ENCODE assay signal across 10 mouse cellular contexts in genomic region chr2:168740496-168740895, GRCm38 (mm10). TPM values are rescaled to one million over a fixed set of nuclear protein-coding genes. Genes with fewer than 3 reads are reported as not detected.
DNase-seq lines count a peak whose midpoint lies in the region; ATAC-seq lines count a peak whose summit lies in the region.
"Had no signal": no experiment of that assay in that cellular context is flagged by ENCODE, and none has a peak within 500 bp of the region (broad histone marks: within the 10 kb centered on the region; RNA-seq: fewer than 3 reads in every experiment).

No protein-coding gene starts in this region.

- 90% methylated on average over 10 of the region's 10 CpGs for WGBS in heart, embryonic 16.5 days
- WGBS in embryonic facial prominence, embryonic 12.5 days = 91% methylated on average over 10 of the region's 10 CpGs
- 87% methylated on average over 10 of the region's 10 CpGs for WGBS in hindbrain, embryonic 16.5 days
- 89% methylated on average over 10 of the region's 10 CpGs for WGBS in midbrain, embryonic 14.5 days

- no peaks in the 10 kb centered on the region for H3K4me1 ChIP-seq in heart, embryonic 16.5 days (ENCODE audit: control insufficient read depth, insufficient read depth, low read length)
- no peaks in the 10 kb centered on the region for H3K4me1 ChIP-seq in embryonic facial prominence, embryonic 12.5 days
- no peaks in the 10 kb centered on the region for H3K4me1 ChIP-seq in hindbrain, embryonic 16.5 days (ENCODE audit: control insufficient read depth, insufficient read depth, low read depth, low read length)
- H3K4me1 ChIP-seq in midbrain, embryonic 14.5 days (ENCODE audit: control insufficient read depth, insufficient read depth, low read length) = 0 out of 2 replicates have a peak, but pooled peaks cover 6% of the 10 kb centered on the region

- peak overlapping the region; percentile 72; the same call in 1 of the 2 replicates for H3K4me2 ChIP-seq in heart, embryonic 16.5 days (ENCODE audit: low read depth, low read length)
- H3K4me2 ChIP-seq in embryonic facial prominence, embryonic 12.5 days (replicated peaks) = peak overlapping the region; percentile 69
- H3K4me2 ChIP-seq in hindbrain, embryonic 16.5 days (ENCODE audit: low read length) = peak overlapping the region; percentile 69
- H3K4me2 ChIP-seq in midbrain, embryonic 14.5 days (ENCODE audit: low read length) = peak overlapping the region; percentile 61

- no peak overlapping the region for H3K27ac ChIP-seq in heart, embryonic 16.5 days (ENCODE audit: low read length)
- H3K27ac ChIP-seq in embryonic facial prominence, embryonic 12.5 days = no peak overlapping the region
- peak overlapping the region; percentile 98 for H3K27ac ChIP-seq in hindbrain, embryonic 16.5 days (ENCODE audit: low read depth, low read length)
- H3K27ac ChIP-seq in midbrain, embryonic 14.5 days (replicated peaks; ENCODE audit: low read depth, low read length) = peak overlapping the region; percentile 97

- no peaks in the 10 kb centered on the region for H3K27me3 ChIP-seq in heart, embryonic 16.5 days (ENCODE audit: control insufficient read depth, insufficient read depth, low read length)
- H3K27me3 ChIP-seq in embryonic facial prominence, embryonic 12.5 days = no peaks in the 10 kb centered on the region
- H3K27me3 ChIP-seq in hindbrain, embryonic 16.5 days (replicated peaks; ENCODE audit: control insufficient read depth, insufficient read depth, low read length) = no peaks in the 10 kb centered on the region
- no peaks in the 10 kb centered on the region for H3K27me3 ChIP-seq in midbrain, embryonic 14.5 days (ENCODE audit: control insufficient read depth, insufficient read depth, low read length)

- no peak overlapping the region for H3K9ac ChIP-seq in heart, embryonic 16.5 days (ENCODE audit: low read length)
- H3K9ac ChIP-seq in embryonic facial prominence, embryonic 12.5 days = no peak overlapping the region
- H3K9ac ChIP-seq in hindbrain, embryonic 16.5 days (ENCODE audit: low read depth, low read length) = peak overlapping the region; percentile 98; the same call in 1 of the 2 replicates
- peak overlapping the region; percentile 98 for H3K9ac ChIP-seq in midbrain, embryonic 14.5 days (replicated peaks; ENCODE audit: low read length)

- peak overlapping the region; percentile 92; the same call in 1 of the 2 replicates for H3K4me3 ChIP-seq in heart, embryonic 16.5 days (ENCODE audit: low read length)
- H3K4me3 ChIP-seq in embryonic facial prominence, embryonic 12.5 days = peak overlapping the region; percentile 88
- H3K4me3 ChIP-seq in hindbrain, embryonic 16.5 days (ENCODE audit: low read length) = peak overlapping the region; percentile 90
- H3K4me3 ChIP-seq in midbrain, embryonic 14.5 days (replicated peaks; ENCODE audit: low read depth, low read length) = peak overlapping the region; percentile 92

- intact Hi-C loops in gastrocnemius, postnatal 36 days (cut with DNase I) = loop anchor here (10.0 kb wide), 1 partner anchor 276 kb away; no protein-coding TSS in a partner anchor

- no peak for ATAC-seq in heart, embryonic 16.5 days (replicated peaks; ENCODE audit: extremely low read depth, insufficient read depth, low FRiP score)
- no peak for ATAC-seq in embryonic facial prominence, embryonic 12.5 days (ENCODE audit: insufficient number of reproducible peaks, insufficient read depth, low FRiP score, low TSS enrichment)
- ATAC-seq in hindbrain, embryonic 16.5 days = no peak
- no peak for ATAC-seq in midbrain, embryonic 14.5 days (ENCODE audit: low FRiP score, low TSS enrichment)

- peaks cover 4% of the 10 kb centered on the region; the same call in 1 of the 2 replicates for H3K9me3 ChIP-seq in heart, embryonic 16.5 days (replicated peaks; ENCODE audit: control insufficient read depth, low read length)
- H3K9me3 ChIP-seq in embryonic facial prominence, embryonic 12.5 days = no peaks in the 10 kb centered on the region
- H3K9me3 ChIP-seq in hindbrain, embryonic 16.5 days (ENCODE audit: control insufficient read depth, low read length) = no peaks in the 10 kb centered on the region; the same call in 1 of the 2 replicates
- H3K9me3 ChIP-seq in midbrain, embryonic 14.5 days (ENCODE audit: control insufficient read depth, low read length) = no peaks in the 10 kb centered on the region

- no peak for DNase-seq in heart, postnatal 4 days
- DNase-seq in midbrain, embryonic 14.5 days = no peak
- DNase-seq in gastrocnemius, adult 8-10 months (ENCODE audit: low spot score in 2 of 2) = no peak
- DNase-seq in right cerebral cortex, postnatal 4 days = no peak
- DNase-seq in gastrocnemius, postnatal 36 days = no peak

- no peaks in the 10 kb centered on the region for H3K36me3 ChIP-seq in heart, embryonic 16.5 days (ENCODE audit: control insufficient read depth, insufficient read depth)
- H3K36me3 ChIP-seq in embryonic facial prominence, embryonic 12.5 days = no peaks in the 10 kb centered on the region
- no peaks in the 10 kb centered on the region for H3K36me3 ChIP-seq in hindbrain, embryonic 16.5 days (ENCODE audit: control insufficient read depth, insufficient read depth, low read length)
- no peaks in the 10 kb centered on the region for H3K36me3 ChIP-seq in midbrain, embryonic 14.5 days (ENCODE audit: control insufficient read depth, insufficient read depth, low read length)

RNA-seq across cellular contexts. Expression of gene Atp9a, which starts 1.7 kb away (rescaled TPM):
- 11.4 and 12.5 TPM in 2 replicates for polyA plus RNA-seq in heart, embryonic 16.5 days (2015; fragmentation: Nextera tagmentation; extraction: Ambion mirVana)
- total RNA-seq in heart, postnatal 4 days (2021) = 10 to 100 TPM; 56.8 to 57.7 TPM
- 24.5 and 28.8 TPM in 2 replicates for polyA plus RNA-seq in embryonic facial prominence, embryonic 12.5 days (2016; fragmentation: Nextera tagmentation; extraction: Ambion mirVana)
- 85.0 and 89.8 TPM in 2 replicates for polyA plus RNA-seq in hindbrain, embryonic 16.5 days (2015; fragmentation: Nextera tagmentation; extraction: Ambion mirVana)
- 79.7 and 85.9 TPM in 2 replicates for polyA plus RNA-seq in midbrain, embryonic 14.5 days (2014; fragmentation: Nextera tagmentation; extraction: Ambion mirVana)
- total RNA-seq in gastrocnemius, adult 8-10 months (2022) = 10 to 100 TPM; 23.0 to 28.0 (median 26.2) TPM
- total RNA-seq in gastrocnemius, postnatal 36 days (2021) = 10 to 100 TPM; 12.7 to 14.7 TPM

RNA-seq across cellular contexts. Expression of gene Sall4, which starts 27.2 kb away (rescaled TPM):
- polyA plus RNA-seq in heart, embryonic 16.5 days (2015; fragmentation: Nextera tagmentation; extraction: Ambion mirVana) = 0.76 and 0.92 TPM in 2 replicates
- total RNA-seq in heart, postnatal 4 days (2021) = 1 to 10 TPM; 1.1 to 1.5 TPM
- 2.9 and 3.2 TPM in 2 replicates for polyA plus RNA-seq in embryonic facial prominence, embryonic 12.5 days (2016; fragmentation: Nextera tagmentation; extraction: Ambion mirVana)
- 0.51 and 0.76 TPM in 2 replicates for polyA plus RNA-seq in hindbrain, embryonic 16.5 days (2015; fragmentation: Nextera tagmentation; extraction: Ambion mirVana)
- polyA plus RNA-seq in midbrain, embryonic 14.5 days (2014; fragmentation: Nextera tagmentation; extraction: Ambion mirVana) = 1.8 and 2.6 TPM in 2 replicates
- total RNA-seq in gastrocnemius, adult 8-10 months (2022) = 1 to 10 TPM; 1.3 to 5.7 (median 2.6) TPM
- total RNA-seq in gastrocnemius, postnatal 36 days (2021) = 1 to 10 TPM; 1.7 to 2.1 TPM
- total RNA-seq: CH12.LX; megakaryocyte, adult 5-6 weeks had no signal

Comparison
In these comparisons a context has a peak if more than half of its experiments do, and no peak if none do; other contexts are left out.
1. H3K27ac ChIP-seq: peak in hindbrain, embryonic 16.5 days (single experiment) and midbrain, embryonic 14.5 days (single experiment); none in heart, embryonic 16.5 days (single experiment) and embryonic facial prominence, embryonic 12.5 days (single experiment).
2. H3K9ac ChIP-seq: peak in hindbrain, embryonic 16.5 days (single experiment) and midbrain, embryonic 14.5 days (single experiment); none in heart, embryonic 16.5 days (single experiment) and embryonic facial prominence, embryonic 12.5 days (single experiment).
3. Peak in every context shown above with its lines, with median percentiles within 50 percentile points of each other: H3K4me2 ChIP-seq and H3K4me3 ChIP-seq.